Comparison of ENCODE assay signal across 25 mouse cellular contexts in genomic region chr16:96252146-96252545, GRCm38 (mm10). TPM values are rescaled to one million over a fixed set of nuclear protein-coding genes. Genes with fewer than 3 reads are reported as not detected.
DNase-seq lines count a peak whose midpoint lies in the region; ATAC-seq and TF ChIP-seq lines count a peak whose summit lies in the region.
"Had no signal": no experiment of that assay in that cellular context is flagged by ENCODE, and none has a peak within 500 bp of the region (broad histone marks: within the 10 kb centered on the region; RNA-seq: fewer than 3 reads in every experiment).

No protein-coding gene starts in this region.

- H3K9ac ChIP-seq in intestine, postnatal 0 days (ENCODE audit: low read depth, low read length) = no peak overlapping the region
- H3K9ac ChIP-seq: embryonic facial prominence, embryonic 15.5 days; intestine, embryonic 15.5 days; liver, embryonic 15.5 days; midbrain, embryonic 12.5 days; neural tube, embryonic 15.5 days had no signal

- H3K36me3 ChIP-seq in intestine, postnatal 0 days (ENCODE audit: control insufficient read depth, insufficient read depth) = no peaks in the 10 kb centered on the region
- H3K36me3 ChIP-seq: embryonic facial prominence, embryonic 15.5 days; hindbrain, embryonic 10.5 days; intestine, embryonic 15.5 days; limb, embryonic 10.5 days; liver, embryonic 15.5 days; midbrain, embryonic 12.5 days; neural tube, embryonic 15.5 days had no signal

- DNase-seq in heart, adult 11 months = peak; percentile 87
- DNase-seq in heart, postnatal 10 days = no peak
- DNase-seq in urinary bladder, postnatal 4 days (ENCODE audit: low spot score in 2 of 2) = peak; percentile 4 to 20
- no peak for DNase-seq in urinary bladder, postnatal 10 days (ENCODE audit: low spot score)
- peak; percentile 65 to 73 for DNase-seq in cerebellum, postnatal 14 days
- DNase-seq in lung, postnatal 10 days = no peak
- DNase-seq: adrenal gland, postnatal 10 days; gastrocnemius, postnatal 10 days; kidney, adult 9 months; kidney, postnatal 14 days; liver; right cerebral cortex, adult 18-20 months had no signal

- no peaks in the 10 kb centered on the region for H3K27me3 ChIP-seq in intestine, postnatal 0 days (replicated peaks; ENCODE audit: control insufficient read depth, insufficient read depth, low read length)
- H3K27me3 ChIP-seq: embryonic facial prominence, embryonic 15.5 days; intestine, embryonic 15.5 days; liver, embryonic 15.5 days; midbrain, embryonic 12.5 days; neural tube, embryonic 15.5 days had no signal

- 97% methylated on average over 1 of the region's 1 CpGs for WGBS in intestine, postnatal 0 days

- H3K4me3 ChIP-seq in intestine, postnatal 0 days (ENCODE audit: low read depth, low read length) = no peak overlapping the region
- H3K4me3 ChIP-seq: embryonic facial prominence, embryonic 15.5 days; hindbrain, embryonic 10.5 days; intestine, embryonic 15.5 days; limb, embryonic 10.5 days; liver, embryonic 15.5 days; midbrain, embryonic 12.5 days; neural tube, embryonic 15.5 days had no signal

- H3K27ac ChIP-seq in intestine, postnatal 0 days (ENCODE audit: low read depth, low read length) = no peak overlapping the region
- H3K27ac ChIP-seq: embryonic facial prominence, embryonic 15.5 days; hindbrain, embryonic 10.5 days; intestine, embryonic 15.5 days; limb, embryonic 10.5 days; liver, embryonic 15.5 days; midbrain, embryonic 12.5 days; neural tube, embryonic 15.5 days; stomach, postnatal 0 days had no signal

- no peaks in the 10 kb centered on the region for H3K9me3 ChIP-seq in intestine, postnatal 0 days (ENCODE audit: control insufficient read depth)
- H3K9me3 ChIP-seq: embryonic facial prominence, embryonic 15.5 days; hindbrain, embryonic 10.5 days; intestine, embryonic 15.5 days; limb, embryonic 10.5 days; neural tube, embryonic 15.5 days had no signal

- ATAC-seq in intestine, postnatal 0 days = no peak
- ATAC-seq: forebrain, embryonic 14.5 days; hindbrain, embryonic 16.5 days; intestine, embryonic 15.5 days had no signal

- H3K4me1 ChIP-seq in intestine, postnatal 0 days (replicated peaks; ENCODE audit: control insufficient read depth, insufficient read depth, low read length) = no peaks in the 10 kb centered on the region
- H3K4me1 ChIP-seq: embryonic facial prominence, embryonic 15.5 days; hindbrain, embryonic 10.5 days; intestine, embryonic 15.5 days; limb, embryonic 10.5 days; liver, embryonic 15.5 days; midbrain, embryonic 12.5 days; neural tube, embryonic 15.5 days had no signal

- no peak overlapping the region for H3K4me2 ChIP-seq in intestine, postnatal 0 days (replicated peaks; ENCODE audit: low read depth)
- H3K4me2 ChIP-seq: embryonic facial prominence, embryonic 15.5 days; intestine, embryonic 15.5 days; liver, embryonic 15.5 days; midbrain, embryonic 12.5 days; neural tube, embryonic 15.5 days had no signal

- intact Hi-C loops in heart, postnatal 10 days (cut with DNase I) = no loop called here

- TF ChIP-seq CTCF in intestine, postnatal 0 days (IDR thresholded peaks at IDR 0.05; ENCODE audit: low read depth) = no peak

RNA-seq across cellular contexts. Expression of gene B3galt5, which starts 16.5 kb away (rescaled TPM):
- total RNA-seq in heart, postnatal 10 days (2021) = not detected
- 0.41 and 0.46 TPM in 2 replicates for polyA plus RNA-seq in intestine, postnatal 0 days (2015; fragmentation: Nextera tagmentation; extraction: Ambion mirVana)
- total RNA-seq: megakaryocyte, adult 5-6 weeks had no signal

RNA-seq across cellular contexts. Expression of gene Sh3bgr, which starts 51.9 kb away (rescaled TPM):
- 100 to 1,000 TPM; 593 to 606 TPM for total RNA-seq in heart, postnatal 10 days (2021)
- polyA plus RNA-seq in intestine, postnatal 0 days (2015; fragmentation: Nextera tagmentation; extraction: Ambion mirVana) = 25.6 and 28.0 TPM in 2 replicates
- total RNA-seq: granulocyte monocyte progenitor cell, adult 5-6 weeks had no signal

Comparison
In these comparisons a context has a peak if more than half of its experiments do, and no peak if none do; other contexts are left out.
1. DNase-seq: peak in heart, adult 11 months (single experiment), urinary bladder, postnatal 4 days (2 of 2) and cerebellum, postnatal 14 days (2 of 2); none in heart, postnatal 10 days (0 of 2), urinary bladder, postnatal 10 days (single experiment) and lung, postnatal 10 days (single experiment).